Mouse (Mus musculus) retina, embryonic 14.5 days (tissue): ENCODE results near the gene Cabp4.

Experiments used
- DNase-seq: peaks from one replicate; pipeline ENCODE4 v3.0.0-alpha.2; 2015; ENCODE audit warnings: low spot score

Cabp4 gene

GRCm38 (mm10) chr19:4164721-4165120, 20.9 kb upstream of the Cabp4 start:
- DNase-seq: no peak

- DNase-seq: no peak
Measured at GRCm38 (mm10) chr19:4164100-4164499, 20.3 kb upstream of the Cabp4 start.

GRCm38 (mm10) chr19:4163543-4163887, 19.7 kb upstream of the Cabp4 start:
- no peak for DNase-seq

- peak; percentile 99 for DNase-seq
Measured at GRCm38 (mm10) chr19:4162646-4163542, 19.1 kb upstream of the Cabp4 start, which contains the start of gene Rps6kb2. Gene Rps6kb2 (minus strand): TSS chr19:4163354.

GRCm38 (mm10) chr19:4159049-4159448, 15.2 kb upstream of the Cabp4 start:
- DNase-seq: no peak

- no peak for DNase-seq
Measured at GRCm38 (mm10) chr19:4156771-4157170, 12.9 kb upstream of the Cabp4 start.

- DNase-seq: no peak
Measured at GRCm38 (mm10) chr19:4156073-4156579, 12.3 kb upstream of the Cabp4 start.

GRCm38 (mm10) chr19:4155223-4156072, 11.6 kb upstream of the Cabp4 start:
- no peak for DNase-seq

- no peak for DNase-seq
Measured at GRCm38 (mm10) chr19:4154437-4155222, 10.8 kb upstream of the Cabp4 start.

- DNase-seq: peak; percentile 36
Measured at GRCm38 (mm10) chr19:4153232-4153654, 9.4 kb upstream of the Cabp4 start, which contains the start of gene Ptprcap. Gene Ptprcap (plus strand): TSS chr19:4153604.

GRCm38 (mm10) chr19:4152445-4153231, 8.8 kb upstream of the Cabp4 start:
- no peak for DNase-seq

- DNase-seq: no peak
Measured at GRCm38 (mm10) chr19:4151898-4152297, 8.1 kb upstream of the Cabp4 start.

- DNase-seq: no peak
Measured at GRCm38 (mm10) chr19:4151488-4151860, 7.6 kb upstream of the Cabp4 start.

GRCm38 (mm10) chr19:4150567-4151487, 7.0 kb upstream of the Cabp4 start:
- DNase-seq: no peak

- no peak for DNase-seq
Measured at GRCm38 (mm10) chr19:4149764-4150461, 6.1 kb upstream of the Cabp4 start.

GRCm38 (mm10) chr19:4149283-4149682, 5.5 kb upstream of the Cabp4 start:
- DNase-seq: no peak

- no peak for DNase-seq
Measured at GRCm38 (mm10) chr19:4148819-4149218, 5.0 kb upstream of the Cabp4 start.

GRCm38 (mm10) chr19:4148491-4148806, 4.6 kb upstream of the Cabp4 start, which contains the start of gene Coro1b:
Gene Coro1b (plus strand): TSS chr19:4148619.
- peak; percentile 95 for DNase-seq

GRCm38 (mm10) chr19:4147782-4148490, 4.1 kb upstream of the Cabp4 start:
- no peak for DNase-seq
